Mouse (Mus musculus) lung, adult 2 months (tissue): Measurements from ENCODE around the gene Nup210l. TPM values are rescaled to one million over a fixed set of nuclear protein-coding genes. Genes with fewer than 3 reads are reported as not detected.

Source experiments
- DNase-seq: peaks from one replicate; pipeline ENCODE4 v3.0.0; 2022
- H3K4me1 ChIP-seq: fragments of 200-500 bp; 2 replicates; pipeline ENCODE4 v1.6.1; 2011; ENCODE audit warnings: low read length; ENCODE audit not compliant: control insufficient read depth, insufficient read depth
- H3K4me3 ChIP-seq: fragments of 200-500 bp; replicated peaks from 2 replicates; pipeline ENCODE3; 2011; ENCODE audit warnings: low read depth, mild to moderate bottlenecking, control low read depth, low read length; ENCODE audit errors: extremely low read depth
- CTCF ChIP-seq: fragments of 200-500 bp; IDR thresholded peaks from 2 replicates; pipeline ENCODE4 v1.5.1; 2011; ENCODE audit warnings: mild to moderate bottlenecking, low read length, control low read depth; ENCODE audit not compliant: insufficient read depth
- POLR2A ChIP-seq: fragments of 200-500 bp; IDR thresholded peaks from 2 replicates; pipeline ENCODE4 v1.6.1; 2011; ENCODE audit warnings: low read depth, mild to moderate bottlenecking, control low read depth, low read length, borderline replicate concordance; ENCODE audit errors: extremely low read depth
- WGBS: fragments of 180-500 bp; shearing (Covaris S2); methylation state at CpG from one replicate; pipeline ENCODE4 v1.1.7; 2018; 5-methylcytosine and 5-hydroxymethylcytosine counted together
- polyA plus RNA-seq: library from polyadenylated mRNA; depleted of rRNA; stranded (reverse); fragments of >200 nt; gene quantifications from 2 replicates; pipeline ENCODE4 v1.2.3, GENCODE M21; 2012; rRNA removed

The Nup210l gene
- polyA plus RNA-seq, 1 experiment = 0.58 TPM

GRCm38 (mm10) chr3:90255784-90256353 is 151.9 kb downstream of the Nup210l start:
- H3K4me3 ChIP-seq = no peak overlapping the region
- TF ChIP-seq CTCF (no peak), POLR2A (no peak)
- 89% methylated on average over 14 of the region's 14 CpGs for WGBS

DNA sequence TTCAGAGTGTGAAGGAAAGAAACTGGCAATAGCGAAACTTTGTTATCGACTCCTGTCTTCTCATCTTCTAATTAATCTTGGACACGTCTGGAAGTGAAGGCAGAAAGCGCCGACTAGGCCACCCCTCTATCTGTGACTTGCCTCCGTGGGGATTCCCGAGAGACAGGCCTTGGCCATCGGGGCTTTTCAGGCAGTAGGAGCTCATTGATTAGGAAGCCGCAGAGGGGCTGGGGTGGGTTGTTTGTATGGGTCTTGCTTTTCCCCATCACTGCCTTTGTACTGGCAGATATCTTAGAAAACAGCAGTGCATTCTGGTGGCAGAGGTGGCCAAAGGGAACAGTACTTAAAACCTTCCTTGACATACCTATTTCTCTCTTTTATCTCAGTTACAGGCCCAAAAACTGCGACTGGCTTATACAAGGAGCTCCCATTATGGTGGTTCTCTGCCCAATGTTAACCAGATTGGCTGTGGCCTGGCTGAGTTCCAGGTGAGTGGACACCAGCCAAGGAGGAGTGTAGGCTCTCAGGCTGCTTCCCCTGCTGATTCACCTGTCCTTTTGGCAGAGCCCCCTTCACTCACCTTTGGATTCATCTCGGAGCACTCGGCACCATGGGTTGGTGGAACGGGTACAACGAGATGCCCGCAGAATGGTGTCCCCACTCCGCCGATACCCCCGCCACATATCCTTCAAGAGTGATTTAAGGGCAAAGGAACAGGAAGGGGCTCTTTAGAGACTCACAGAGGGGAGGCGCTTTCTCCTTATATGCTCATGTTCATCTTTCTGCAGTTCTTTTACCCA is 153.0 kb downstream of the Nup210l start:
- 85% methylated on average over 19 of the region's 19 CpGs for WGBS
- TF ChIP-seq CTCF (no peak), POLR2A (no peak)
- H3K4me1 ChIP-seq = peaks cover 4% of the 10 kb centered on the region
- H3K4me3 ChIP-seq = no peak overlapping the region
- DNase-seq = no peak

More at GRCm38 (mm10) chr3:90255784-90256353, 151.9 kb downstream of the Nup210l start:
- H3K4me1 ChIP-seq = peaks cover 4% of the 10 kb centered on the region
- no peak for DNase-seq

DNA sequence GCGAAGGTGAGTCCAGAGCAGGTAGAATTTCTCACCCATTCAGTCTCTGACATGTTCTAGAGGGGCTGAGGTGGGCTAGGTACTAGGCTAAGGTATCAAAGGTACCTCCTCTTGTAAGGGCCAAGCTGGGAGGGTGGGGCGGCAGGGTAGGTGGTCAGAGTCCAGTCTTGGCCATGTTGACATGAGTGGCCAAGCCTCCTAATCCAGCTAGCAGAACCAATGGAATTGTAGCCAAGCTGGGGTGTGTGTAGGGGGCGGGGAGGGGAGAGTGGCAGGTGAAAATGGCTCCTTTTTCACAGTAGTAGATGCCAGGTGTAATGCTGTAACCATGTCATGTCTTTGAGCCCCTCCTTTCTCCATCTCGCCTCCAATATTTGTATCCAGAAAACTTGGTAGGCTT is 154.6 kb downstream of the Nup210l start:
- no peak for DNase-seq
- H3K4me3 ChIP-seq = no peak overlapping the region
- WGBS = 98% methylated on average over 4 of the region's 4 CpGs
- H3K4me1 ChIP-seq = peaks cover 4% of the 10 kb centered on the region
- TF ChIP-seq POLR2A (no peak), CTCF (no peak)

Other genes starting within 250 kb of the Nup210l start
- 19.8 and 22.6 TPM in 2 replicates for gene Il6ra, start 190.9 kb upstream of the Nup210l start, polyA plus RNA-seq
- gene Atp8b2, start 140.6 kb upstream of the Nup210l start, polyA plus RNA-seq = 31.9 and 52.7 TPM in 2 replicates
- 30.3 and 42.8 TPM in 2 replicates for gene Hax1, start 105.4 kb upstream of the Nup210l start, polyA plus RNA-seq
- gene 4933434E20Rik, start 52.5 kb upstream of the Nup210l start, polyA plus RNA-seq = 34.7 and 47.4 TPM in 2 replicates
- gene Ubap2l, start 51.5 kb upstream of the Nup210l start, polyA plus RNA-seq = 91.9 and 95.2 TPM in 2 replicates
- gene Tpm3, start 31.5 kb upstream of the Nup210l start, polyA plus RNA-seq = 133 and 219 TPM in 2 replicates
- gene Rps27, start 109.5 kb downstream of the Nup210l start, polyA plus RNA-seq = 725 and 918 TPM in 2 replicates
- gene Rab13, start 109.6 kb downstream of the Nup210l start, polyA plus RNA-seq = 5.4 and 5.8 TPM in 2 replicates
- gene Jtb, start 127.5 kb downstream of the Nup210l start, polyA plus RNA-seq = 49.4 and 66.3 TPM in 2 replicates
- 2.0 TPM in 2 replicates for gene Creb3l4, start 139.4 kb downstream of the Nup210l start, polyA plus RNA-seq
- gene Slc39a1, start 144.0 kb downstream of the Nup210l start, polyA plus RNA-seq = 72.8 and 83.7 TPM in 2 replicates
- 60.2 and 77.4 TPM in 2 replicates for gene Crtc2, start 150.0 kb downstream of the Nup210l start, polyA plus RNA-seq
- 37.5 and 39.6 TPM in 2 replicates for gene Dennd4b, start 161.1 kb downstream of the Nup210l start, polyA plus RNA-seq
- gene Gatad2b, start 189.0 kb downstream of the Nup210l start, polyA plus RNA-seq = 21.5 and 26.0 TPM in 2 replicates